ENCODE assay signal across 22 mouse cellular contexts in genomic region chr19:37866994-37867393, GRCm38 (mm10).
DNase-seq lines count a peak whose midpoint lies in the region; ATAC-seq and TF ChIP-seq lines count a peak whose summit lies in the region.
"Had no signal": no experiment of that assay in that cellular context is flagged by ENCODE, and none has a peak within 500 bp of the region (broad histone marks: within the 10 kb centered on the region; RNA-seq: fewer than 3 reads in every experiment).

No protein-coding gene starts in this region.

- H3K36me3 ChIP-seq in forebrain, embryonic 11.5 days (ENCODE audit: control insufficient read depth, insufficient read depth, low read length): no peaks in the 10 kb centered on the region
- no peaks in the 10 kb centered on the region for H3K36me3 ChIP-seq in forebrain, embryonic 10.5 days (replicated peaks)
- no peaks in the 10 kb centered on the region for H3K36me3 ChIP-seq in liver, adult 2 months (ENCODE audit: control insufficient read depth, insufficient read depth, low read length)
- H3K36me3 ChIP-seq in liver, embryonic 14.5 days (replicated peaks; ENCODE audit: control insufficient read depth, insufficient read depth, low read depth): no peaks in the 10 kb centered on the region
- H3K36me3 ChIP-seq in liver, postnatal 0 days (replicated peaks; ENCODE audit: insufficient read depth, low read length): no peaks in the 10 kb centered on the region
- no peaks in the 10 kb centered on the region for H3K36me3 ChIP-seq in midbrain, embryonic 15.5 days (replicated peaks)
- H3K36me3 ChIP-seq: forebrain, embryonic 12.5 days; forebrain, embryonic 15.5 days; hindbrain, embryonic 10.5 days; hindbrain, embryonic 13.5 days had no signal

- no peak overlapping the region for H3K4me3 ChIP-seq in forebrain, embryonic 11.5 days (ENCODE audit: low read depth, low read length)
- H3K4me3 ChIP-seq in forebrain, embryonic 10.5 days: no peak overlapping the region
- H3K4me3 ChIP-seq in liver, adult 2 months (ENCODE audit: insufficient read depth, low read depth, low read length): no peak overlapping the region; the same call in 1 of the 2 replicates
- H3K4me3 ChIP-seq in liver, embryonic 14.5 days (ENCODE audit: insufficient read depth in 1 of 2, low read depth in 2 of 2, low read length in 2 of 2): no peak overlapping the region
- H3K4me3 ChIP-seq in liver, postnatal 0 days (ENCODE audit: low read depth, low read length): no peak overlapping the region
- no peak overlapping the region for H3K4me3 ChIP-seq in midbrain, embryonic 15.5 days
- H3K4me3 ChIP-seq: forebrain, embryonic 12.5 days; forebrain, embryonic 15.5 days; heart, adult 2 months; hindbrain, embryonic 10.5 days; hindbrain, embryonic 13.5 days had no signal

- no peak overlapping the region for H3K27ac ChIP-seq in forebrain, embryonic 11.5 days (ENCODE audit: low read depth, low read length)
- no peak overlapping the region for H3K27ac ChIP-seq in forebrain, embryonic 10.5 days
- peak overlapping the region; percentile 86 for H3K27ac ChIP-seq in liver, adult 2 months (replicated peaks; ENCODE audit: insufficient read depth, low read depth, low read length)
- H3K27ac ChIP-seq in liver, embryonic 14.5 days: no peak overlapping the region
- H3K27ac ChIP-seq in liver, postnatal 0 days (ENCODE audit: low read depth): peak overlapping the region; percentile 94
- no peak overlapping the region for H3K27ac ChIP-seq in midbrain, embryonic 15.5 days
- H3K27ac ChIP-seq: forebrain, embryonic 12.5 days; forebrain, embryonic 15.5 days; heart, adult 2 months; hindbrain, embryonic 10.5 days; hindbrain, embryonic 13.5 days; hindbrain, postnatal 0 days had no signal

- no peaks in the 10 kb centered on the region for H3K79me2 ChIP-seq in liver, adult 2 months (ENCODE audit: control insufficient read depth, insufficient read depth, low read length)

- peak; percentile 14 for DNase-seq in forebrain, embryonic 11.5 days (ENCODE audit: low spot score)
- no peak for DNase-seq in forebrain, embryonic 10.5 days (ENCODE audit: extremely low spot score, low spot score)
- DNase-seq in liver, adult 2 months (ENCODE audit: extremely low read depth, low read depth, low spot score): peak; percentile 93
- peak in 1 of 3 experiments; percentile 22 for DNase-seq in liver, embryonic 14.5 days (ENCODE audit: low read depth in 3 of 3, low spot score in 3 of 3)
- DNase-seq in liver, postnatal 0 days: peak; percentile 41
- DNase-seq in ovary, postnatal 14 days (ENCODE audit: low spot score): no peak
- DNase-seq: adrenal gland, postnatal 10 days; adrenal gland, postnatal 36 days; cerebellum, adult 18-20 months; cerebellum, adult 9-10 months; cerebellum, postnatal 14 days; gastrocnemius, postnatal 25 days; heart, adult 2 months; heart, postnatal 36 days had no signal

- H3K27me3 ChIP-seq in forebrain, embryonic 11.5 days (ENCODE audit: control insufficient read depth, insufficient read depth, low read length): no peaks in the 10 kb centered on the region
- peaks cover 21% of the 10 kb centered on the region for H3K27me3 ChIP-seq in forebrain, embryonic 10.5 days (ENCODE audit: poor library complexity, severe bottlenecking)
- no peaks in the 10 kb centered on the region for H3K27me3 ChIP-seq in liver, adult 2 months (ENCODE audit: control insufficient read depth, insufficient read depth, low read length)
- no peaks in the 10 kb centered on the region for H3K27me3 ChIP-seq in liver, embryonic 14.5 days (ENCODE audit: control insufficient read depth, insufficient read depth, low read length)
- H3K27me3 ChIP-seq in liver, postnatal 0 days (ENCODE audit: insufficient read depth, low read length): no peaks in the 10 kb centered on the region
- H3K27me3 ChIP-seq in midbrain, embryonic 15.5 days (replicated peaks): no peaks in the 10 kb centered on the region
- H3K27me3 ChIP-seq: forebrain, embryonic 12.5 days; forebrain, embryonic 15.5 days; hindbrain, embryonic 13.5 days; Patski had no signal

- no peak for ATAC-seq in forebrain, embryonic 11.5 days (replicated peaks; ENCODE audit: low FRiP score)
- no peak for ATAC-seq in liver, embryonic 14.5 days (ENCODE audit: insufficient read depth)
- peak; percentile 94 for ATAC-seq in liver, postnatal 0 days
- ATAC-seq in midbrain, embryonic 15.5 days (replicated peaks): no peak
- ATAC-seq: forebrain, embryonic 15.5 days; hindbrain, postnatal 0 days; Patski had no signal

- H3K9ac ChIP-seq in forebrain, embryonic 11.5 days (ENCODE audit: low read length): no peak overlapping the region
- no peak overlapping the region for H3K9ac ChIP-seq in liver, adult 2 months (ENCODE audit: low read depth, low read length)
- no peak overlapping the region for H3K9ac ChIP-seq in liver, embryonic 14.5 days (replicated peaks)
- H3K9ac ChIP-seq in liver, postnatal 0 days (replicated peaks): 0 out of 2 replicates have a peak overlapping the region, but pooled peaks have one; percentile 11
- no peak overlapping the region for H3K9ac ChIP-seq in midbrain, embryonic 15.5 days
- H3K9ac ChIP-seq: forebrain, embryonic 12.5 days; forebrain, embryonic 15.5 days; hindbrain, embryonic 13.5 days had no signal

- 87% methylated on average over 6 of the region's 6 CpGs for WGBS in forebrain, embryonic 11.5 days
- 88% methylated on average over 6 of the region's 6 CpGs for WGBS in forebrain, embryonic 10.5 days
- WGBS in liver, adult 2 months: 23% methylated on average over 6 of the region's 6 CpGs
- WGBS in liver, embryonic 14.5 days (ENCODE audit: insufficient replicate concordance): 63% methylated on average over 6 of the region's 6 CpGs
- 54% methylated on average over 6 of the region's 6 CpGs for WGBS in liver, postnatal 0 days (ENCODE audit: insufficient replicate concordance)
- 94% methylated on average over 6 of the region's 6 CpGs for WGBS in midbrain, embryonic 15.5 days

- no peak for TF ChIP-seq EP300 in liver, embryonic 14.5 days (IDR thresholded peaks at IDR 0.05; ENCODE audit: low read depth)
- TF ChIP-seq EP300 in liver, postnatal 0 days (IDR thresholded peaks at IDR 0.05; ENCODE audit: low read depth): no peak

- H3K4me2 ChIP-seq in forebrain, embryonic 11.5 days (ENCODE audit: low read depth, low read length, severe bottlenecking): no peak overlapping the region
- peak overlapping the region; percentile 25 for H3K4me2 ChIP-seq in liver, embryonic 14.5 days (ENCODE audit: low read depth)
- H3K4me2 ChIP-seq in liver, postnatal 0 days (ENCODE audit: low read depth, low read length): peak overlapping the region; percentile 51
- no peak overlapping the region for H3K4me2 ChIP-seq in midbrain, embryonic 15.5 days
- H3K4me2 ChIP-seq: forebrain, embryonic 12.5 days; forebrain, embryonic 15.5 days; heart, embryonic 11.5 days; hindbrain, embryonic 13.5 days had no signal

- H3K9me3 ChIP-seq in forebrain, embryonic 11.5 days (ENCODE audit: control insufficient read depth, low read length): no peaks in the 10 kb centered on the region
- H3K9me3 ChIP-seq in forebrain, embryonic 10.5 days: no peaks in the 10 kb centered on the region
- H3K9me3 ChIP-seq in liver, embryonic 14.5 days (ENCODE audit: control insufficient read depth, low read length): no peaks in the 10 kb centered on the region
- H3K9me3 ChIP-seq in liver, postnatal 0 days (ENCODE audit: low read length): no peaks in the 10 kb centered on the region
- H3K9me3 ChIP-seq in midbrain, embryonic 15.5 days: no peaks in the 10 kb centered on the region
- H3K9me3 ChIP-seq: forebrain, embryonic 12.5 days; forebrain, embryonic 15.5 days; hindbrain, embryonic 10.5 days; hindbrain, embryonic 13.5 days had no signal

- no peaks in the 10 kb centered on the region for H3K4me1 ChIP-seq in forebrain, embryonic 11.5 days (replicated peaks; ENCODE audit: control insufficient read depth, insufficient read depth, low read length)
- peaks cover 10% of the 10 kb centered on the region for H3K4me1 ChIP-seq in forebrain, embryonic 10.5 days
- H3K4me1 ChIP-seq in liver, adult 2 months (ENCODE audit: control insufficient read depth, insufficient read depth, low read length): peaks cover 5% of the 10 kb centered on the region; the same call in 1 of the 2 replicates
- H3K4me1 ChIP-seq in liver, embryonic 14.5 days (replicated peaks; ENCODE audit: control insufficient read depth in 2 of 2, insufficient read depth in 2 of 2, low read length in 1 of 2): no peaks in the 10 kb centered on the region
- H3K4me1 ChIP-seq in liver, postnatal 0 days (ENCODE audit: insufficient read depth): no peaks in the 10 kb centered on the region
- no peaks in the 10 kb centered on the region for H3K4me1 ChIP-seq in midbrain, embryonic 15.5 days
- H3K4me1 ChIP-seq: forebrain, embryonic 12.5 days; forebrain, embryonic 15.5 days; hindbrain, embryonic 10.5 days; hindbrain, embryonic 13.5 days had no signal

- no peak for TF ChIP-seq CTCF in liver, adult 2 months (IDR thresholded peaks at IDR 0.05; ENCODE audit: low read depth, low read length)
- TF ChIP-seq CTCF in liver, embryonic 14.5 days (IDR thresholded peaks at IDR 0.05; ENCODE audit: low read depth): no peak
- peak; percentile 26 for TF ChIP-seq CTCF in liver, postnatal 0 days (IDR thresholded peaks at IDR 0.05; ENCODE audit: low read depth)

- no peak for TF ChIP-seq POLR2A in liver, adult 2 months (IDR thresholded peaks at IDR 0.05; ENCODE audit: extremely low read depth, insufficient read depth, low read length)

Comparison
In these comparisons a context has a peak if more than half of its experiments do, and no peak if none do; other contexts are left out.
1. DNase-seq: peak in forebrain, embryonic 11.5 days (single experiment), liver, adult 2 months (single experiment) and liver, postnatal 0 days (single experiment); none in forebrain, embryonic 10.5 days (single experiment) and ovary, postnatal 14 days (single experiment).
2. H3K27ac ChIP-seq: peak in liver, adult 2 months (single experiment) and liver, postnatal 0 days (single experiment); none in forebrain, embryonic 11.5 days (single experiment), forebrain, embryonic 10.5 days (single experiment), liver, embryonic 14.5 days (single experiment) and midbrain, embryonic 15.5 days (single experiment).
3. H3K4me2 ChIP-seq: peak in liver, embryonic 14.5 days (single experiment) and liver, postnatal 0 days (single experiment); none in forebrain, embryonic 11.5 days (single experiment) and midbrain, embryonic 15.5 days (single experiment).